Mouse (Mus musculus): ENCODE data around the gene Tmem107.
A peak's percentile ranks its signal among the peaks of the same experiment; 100 is the strongest.

Gene Tmem107

GRCm38 (mm10) chr11:69093856-69094255 lies 23.2 kb downstream of the Tmem107 start:
- DNase-seq (ENCODE audit: low spot score in 2 of 2) = peak in 1 of 2 experiments; percentile 3

DNA sequence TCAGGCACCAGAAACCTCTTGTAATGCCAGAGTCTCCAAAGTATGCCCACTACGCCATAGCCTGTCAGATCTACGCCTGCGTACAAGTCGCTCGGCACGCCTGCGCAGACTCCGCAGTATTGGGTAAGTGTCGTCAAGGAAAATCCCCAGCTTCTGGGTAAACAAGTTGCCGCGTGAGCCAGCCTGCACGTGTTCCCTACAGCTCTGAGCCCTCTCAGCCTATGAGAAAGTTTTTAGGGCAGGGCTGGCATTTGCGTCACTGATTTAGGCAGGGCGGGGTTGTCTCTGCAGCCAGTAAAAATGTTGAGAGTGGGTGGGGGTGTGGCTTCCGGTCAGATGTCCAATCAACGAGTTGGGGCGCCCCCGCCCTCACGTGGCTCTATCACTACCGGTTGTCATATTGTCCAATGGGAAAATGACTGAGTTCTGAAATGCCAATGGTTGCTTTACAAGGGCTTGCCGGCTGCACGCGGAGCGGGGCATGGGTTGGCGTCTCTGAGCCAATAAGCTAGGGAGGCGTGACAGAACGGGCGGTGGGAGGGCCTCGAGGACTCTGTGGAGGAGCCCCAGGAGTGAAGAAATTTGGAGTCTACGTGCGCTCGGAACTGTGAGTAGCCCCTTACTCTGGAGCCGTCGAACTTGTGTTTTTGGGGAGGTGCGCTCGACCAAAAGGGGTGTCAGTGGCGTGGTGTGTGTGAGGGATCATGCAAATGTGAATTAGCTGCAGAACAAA lies 24.3 kb downstream of the Tmem107 start, which contains the start of gene Per1:
Gene Per1 (plus strand): TSS at position 521 of the 733 bp plus-strand sequence.
- DNase-seq (ENCODE audit: low spot score in 2 of 2) = peak; percentile 100

DNA sequence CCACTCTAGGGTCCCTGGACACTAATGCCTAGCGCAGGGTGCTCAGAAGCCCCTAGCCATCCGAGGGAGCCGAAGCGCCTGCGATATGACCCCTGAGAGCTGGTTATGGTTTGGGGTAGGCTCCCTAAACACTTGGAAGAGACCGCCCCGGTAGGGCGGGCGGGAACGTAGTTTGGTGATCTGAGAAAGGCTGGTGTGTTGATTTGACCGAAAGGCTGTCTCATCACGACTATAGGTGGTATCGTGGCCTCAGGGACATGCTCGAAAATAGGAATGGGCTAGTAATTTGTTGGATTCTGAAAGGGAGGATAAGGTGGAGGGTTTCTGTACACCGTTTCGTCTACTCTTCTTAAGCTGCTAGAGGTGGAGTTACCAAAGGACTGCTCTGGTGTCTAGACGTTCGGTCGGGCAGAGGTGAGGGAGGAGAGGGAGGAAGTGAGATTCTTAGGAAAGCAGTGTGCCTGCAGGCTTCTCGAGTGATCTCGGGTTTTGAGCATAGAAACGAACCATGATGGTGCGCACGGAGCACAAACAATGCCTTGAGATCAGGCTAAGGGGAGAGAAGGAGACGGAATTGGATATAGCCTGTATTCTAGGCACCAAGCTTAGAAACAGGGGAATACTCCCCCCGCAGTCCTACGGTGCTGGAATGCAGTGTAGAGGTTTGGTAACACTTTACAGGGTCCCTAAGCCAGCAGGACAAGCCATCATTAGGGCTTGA lies 25.1 kb downstream of the Tmem107 start:
- DNase-seq (ENCODE audit: low spot score in 2 of 2) = peak in 1 of 2 experiments; percentile 41

DNA sequence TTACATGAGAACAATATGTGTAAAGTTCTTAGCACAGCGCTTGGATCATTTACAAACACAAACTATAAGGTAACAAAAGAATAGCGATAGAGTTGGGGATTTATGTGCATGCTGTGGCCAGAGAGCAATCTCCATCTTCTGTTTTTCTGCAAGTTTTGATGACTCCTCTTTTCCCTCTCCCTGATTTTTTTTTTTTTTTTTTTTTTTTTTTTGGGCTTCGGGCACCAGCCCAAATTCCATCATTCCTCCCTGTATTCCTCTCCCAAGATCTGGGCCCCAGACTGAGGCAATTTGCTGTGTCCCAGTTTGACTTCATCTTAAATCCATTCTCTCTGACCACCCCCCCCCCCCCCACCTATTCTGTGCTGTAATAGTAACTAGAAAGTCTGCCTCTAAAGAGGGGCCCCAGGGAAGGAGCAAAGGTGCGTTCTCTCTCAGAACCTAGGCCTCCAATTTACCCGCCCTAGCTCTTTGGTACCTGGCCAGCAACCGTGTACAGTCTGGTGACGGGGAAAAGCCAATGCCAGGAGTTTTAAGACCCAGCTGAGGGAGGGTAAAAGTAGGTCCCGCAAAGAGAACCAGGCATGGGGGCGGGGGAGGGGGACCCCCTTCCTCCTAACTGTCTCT lies 25.9 kb downstream of the Tmem107 start:
- DNase-seq (ENCODE audit: low spot score in 2 of 2) = no peak

GRCm38 (mm10) chr11:69096987-69097900 lies 26.6 kb downstream of the Tmem107 start:
- DNase-seq (ENCODE audit: low spot score in 2 of 2) = peak; percentile 97 to 99

DNA sequence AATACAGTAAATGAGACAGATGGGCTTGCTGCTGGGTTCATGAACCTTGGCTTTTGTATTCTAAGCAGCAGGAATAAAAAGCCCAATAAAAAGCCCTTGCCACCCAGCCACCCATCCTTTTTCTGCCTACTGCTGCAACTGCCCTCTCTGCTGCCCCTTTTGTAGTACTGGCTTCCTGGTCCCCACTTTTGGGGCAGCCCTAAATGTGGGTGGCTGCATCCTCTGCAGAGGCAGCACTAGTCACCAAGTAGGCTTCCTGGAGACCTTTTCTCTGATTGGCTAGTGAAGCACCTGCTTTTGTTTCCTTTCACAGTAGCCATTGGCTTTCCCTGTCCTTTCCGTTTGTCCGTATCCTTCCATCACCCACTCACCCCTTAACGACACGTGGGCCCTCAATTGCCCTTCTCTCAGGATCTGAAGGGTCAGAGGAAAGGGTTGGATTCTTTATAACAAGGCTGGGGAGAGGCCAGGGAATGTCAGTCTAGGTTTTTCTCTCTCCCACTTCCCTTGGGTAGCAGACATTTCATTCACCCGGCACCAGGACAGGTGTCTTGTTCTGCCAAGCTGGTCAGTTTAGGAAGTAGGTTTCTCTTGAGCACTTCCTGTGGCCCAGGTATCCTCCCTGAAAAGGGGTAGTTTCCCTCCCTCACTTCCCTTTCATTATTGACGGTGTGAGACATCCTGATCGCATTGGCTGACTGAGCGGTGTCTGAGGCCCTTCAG lies 27.6 kb downstream of the Tmem107 start:
- no peak for DNase-seq (ENCODE audit: low spot score in 2 of 2)

GRCm38 (mm10) chr11:69098762-69099091 lies 28.1 kb downstream of the Tmem107 start:
- peak; percentile 97 to 98 for DNase-seq (ENCODE audit: low spot score in 2 of 2)

DNA sequence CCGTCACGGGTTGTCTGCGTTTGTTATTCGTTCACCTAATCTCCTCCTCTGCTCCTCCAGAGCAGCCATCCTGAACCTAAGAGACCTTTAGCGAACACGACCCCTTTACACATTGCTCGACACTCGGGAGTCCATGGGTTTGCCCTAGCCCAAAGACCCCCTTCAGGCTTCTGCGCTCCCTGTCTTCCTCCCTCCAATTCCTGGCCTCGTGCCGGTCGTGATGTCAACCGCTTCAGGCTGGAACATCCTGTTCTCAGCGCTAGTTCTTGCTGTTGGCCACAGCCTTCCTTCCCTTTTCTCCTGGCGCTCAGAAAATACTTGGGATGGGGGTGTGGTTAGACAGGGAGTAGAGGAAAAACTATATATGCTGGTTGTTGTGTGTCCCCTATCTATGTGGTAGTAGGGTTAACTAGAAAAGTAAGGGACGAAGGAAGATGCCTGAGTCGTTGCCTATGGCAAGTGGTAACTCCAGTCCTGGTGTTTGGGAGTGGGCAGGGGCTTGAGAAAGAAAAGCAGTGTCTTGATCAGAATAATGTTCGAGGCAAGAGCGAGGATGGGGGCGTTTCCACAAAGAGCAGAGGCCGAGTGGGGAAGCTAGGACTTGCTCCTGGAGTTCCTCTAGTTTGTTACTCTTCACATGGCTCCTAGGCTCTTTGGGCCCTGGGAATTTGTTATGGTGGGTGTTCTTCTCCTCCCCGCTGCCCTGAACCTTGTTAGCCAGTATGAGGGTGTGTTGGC lies 28.7 kb downstream of the Tmem107 start:
- DNase-seq (ENCODE audit: low spot score in 2 of 2) = peak in 1 of 2 experiments; percentile 53

DNA sequence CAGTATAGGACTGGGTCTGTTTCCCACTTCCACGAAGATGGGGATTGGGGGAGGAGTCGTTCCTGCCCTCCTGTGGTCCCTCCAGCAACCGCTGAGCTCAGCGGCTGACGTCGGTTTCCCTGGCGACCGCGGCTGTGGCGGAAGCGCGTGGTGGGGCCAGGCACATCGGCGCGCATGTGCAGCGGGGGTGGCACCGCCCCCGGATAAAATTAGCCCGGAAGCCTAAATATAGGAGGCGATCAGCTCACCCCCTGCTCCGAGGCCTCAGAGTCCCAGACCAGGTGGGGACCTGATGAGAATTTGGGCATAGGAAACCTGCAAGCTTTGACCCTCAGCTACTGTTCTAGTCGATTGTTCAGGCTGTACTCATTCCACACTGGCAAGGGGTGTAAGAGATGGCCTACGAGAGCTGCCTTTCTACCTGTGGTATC lies 29.3 kb downstream of the Tmem107 start:
- DNase-seq (ENCODE audit: low spot score in 2 of 2) = peak; percentile 93 to 95

DNA sequence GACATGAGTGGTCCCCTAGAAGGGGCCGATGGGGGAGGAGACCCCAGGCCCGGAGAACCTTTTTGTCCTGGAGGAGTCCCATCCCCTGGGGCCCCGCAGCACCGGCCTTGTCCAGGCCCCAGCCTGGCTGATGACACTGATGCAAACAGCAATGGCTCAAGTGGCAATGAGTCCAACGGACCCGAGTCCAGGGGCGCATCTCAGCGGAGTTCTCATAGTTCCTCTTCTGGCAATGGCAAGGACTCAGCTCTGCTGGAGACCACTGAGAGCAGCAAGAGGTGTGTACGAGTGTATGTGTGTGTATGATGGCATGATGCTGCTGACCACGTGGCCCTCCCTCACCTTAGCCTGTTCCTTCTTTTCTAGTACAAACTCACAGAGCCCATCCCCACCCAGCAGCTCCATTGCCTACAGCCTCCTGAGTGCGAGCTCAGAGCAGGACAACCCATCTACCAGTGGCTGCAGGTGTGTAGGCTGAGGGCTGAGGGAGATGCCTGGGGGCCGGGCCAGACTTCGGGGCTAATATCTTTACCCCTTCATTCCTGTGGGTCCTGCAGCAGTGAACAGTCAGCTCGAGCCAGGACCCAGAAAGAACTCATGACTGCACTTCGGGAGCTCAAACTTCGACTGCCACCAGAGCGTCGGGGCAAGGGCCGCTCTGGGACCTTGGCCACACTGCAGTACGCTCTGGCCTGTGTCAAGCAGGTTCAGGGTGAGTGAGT lies 30.2 kb downstream of the Tmem107 start:
- DNase-seq (ENCODE audit: low spot score in 2 of 2) = no peak

- peak in 1 of 2 experiments; percentile 3 for DNase-seq (ENCODE audit: low spot score in 2 of 2)
Measured at GRCm38 (mm10) chr11:69101604-69102402, 31.2 kb downstream of the Tmem107 start.

DNA sequence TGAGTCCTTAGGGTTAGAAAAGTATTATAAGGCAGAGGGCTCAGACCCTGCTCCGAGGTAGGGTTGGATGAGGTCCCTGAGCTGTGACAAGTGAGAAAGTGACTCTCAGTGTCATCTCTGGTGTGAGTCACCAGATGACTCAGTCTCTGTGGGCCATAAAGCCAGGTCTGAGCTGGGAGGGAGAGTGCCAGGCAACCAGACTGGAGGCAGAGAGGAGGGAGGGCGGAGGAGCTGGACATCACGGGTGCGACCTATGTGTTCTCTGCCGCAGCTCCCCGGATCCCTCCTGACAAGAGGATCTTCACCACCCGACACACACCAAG lies 31.8 kb downstream of the Tmem107 start:
- peak in 1 of 2 experiments; percentile 6 for DNase-seq (ENCODE audit: low spot score in 2 of 2)

DNA sequence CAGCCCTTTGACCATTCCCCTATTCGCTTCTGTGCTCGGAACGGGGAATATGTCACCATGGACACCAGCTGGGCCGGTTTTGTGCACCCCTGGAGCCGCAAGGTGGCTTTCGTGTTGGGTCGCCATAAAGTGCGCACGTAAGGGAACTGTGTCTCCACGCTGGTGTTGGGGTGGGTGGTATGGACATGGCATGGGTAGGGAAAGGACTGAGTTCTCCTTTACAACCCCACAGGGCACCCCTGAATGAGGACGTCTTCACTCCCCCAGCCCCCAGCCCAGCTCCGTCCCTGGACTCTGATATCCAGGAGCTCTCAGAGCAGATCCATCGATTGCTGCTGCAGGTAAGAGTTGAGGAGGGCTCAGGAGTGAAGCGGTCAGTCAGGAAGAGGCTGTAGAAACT lies 32.5 kb downstream of the Tmem107 start:
- no peak for DNase-seq (ENCODE audit: low spot score in 2 of 2)

DNA sequence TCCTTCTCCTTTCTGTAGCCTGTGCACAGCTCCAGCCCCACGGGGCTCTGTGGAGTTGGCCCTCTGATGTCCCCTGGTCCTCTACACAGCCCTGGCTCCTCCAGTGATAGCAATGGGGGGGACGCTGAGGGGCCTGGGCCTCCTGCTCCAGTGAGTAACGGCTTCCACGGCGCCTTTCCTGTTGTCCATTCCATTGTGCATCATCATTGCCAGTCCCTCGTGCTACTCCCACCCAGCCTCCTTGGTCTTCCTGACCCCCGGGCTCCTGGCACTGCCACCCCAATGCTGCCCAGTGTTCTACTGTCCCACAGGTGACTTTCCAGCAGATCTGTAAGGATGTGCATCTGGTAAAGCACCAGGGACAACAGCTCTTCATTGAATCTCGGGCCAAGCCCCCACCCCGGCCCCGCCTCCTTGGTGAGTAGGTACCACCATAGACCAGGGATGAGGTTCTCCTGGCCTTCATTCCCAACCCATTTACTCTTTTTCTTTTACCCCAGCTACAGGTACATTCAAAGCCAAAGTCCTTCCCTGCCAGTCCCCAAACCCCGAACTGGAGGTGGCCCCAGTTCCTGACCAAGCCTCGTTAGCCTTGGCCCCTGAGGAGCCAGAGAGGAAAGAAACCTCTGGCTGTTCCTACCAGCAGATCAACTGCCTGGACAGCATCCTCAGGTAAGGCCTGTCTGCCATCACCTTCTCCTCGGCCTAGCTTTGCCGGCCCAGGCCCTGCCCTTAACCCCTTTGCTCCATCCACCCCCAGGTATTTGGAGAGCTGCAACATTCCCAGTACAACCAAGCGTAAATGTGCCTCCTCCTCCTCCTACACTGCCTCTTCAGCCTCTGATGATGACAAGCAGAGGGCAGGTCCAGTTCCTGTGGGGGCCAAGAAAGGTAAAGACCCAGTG lies 33.2 kb downstream of the Tmem107 start:
- no peak for DNase-seq (ENCODE audit: low spot score in 2 of 2)

DNA sequence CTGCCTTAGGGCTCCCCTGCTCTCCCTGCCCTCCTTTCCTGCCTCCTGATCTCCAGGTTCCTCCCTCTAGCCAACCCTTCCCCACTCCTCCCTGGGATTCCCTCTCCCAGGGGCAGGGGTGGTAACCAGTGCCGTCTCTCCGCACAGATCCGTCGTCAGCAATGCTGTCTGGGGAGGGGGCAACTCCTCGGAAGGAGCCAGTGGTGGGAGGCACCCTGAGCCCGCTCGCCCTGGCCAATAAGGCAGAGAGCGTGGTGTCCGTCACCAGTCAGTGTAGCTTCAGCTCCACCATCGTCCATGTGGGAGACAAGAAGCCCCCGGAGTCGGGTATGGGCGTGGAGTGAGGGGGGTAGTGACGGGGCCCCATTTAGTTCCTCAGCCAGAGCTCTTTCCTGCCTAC lies 33.9 kb downstream of the Tmem107 start:
- no peak for DNase-seq (ENCODE audit: low spot score in 2 of 2)

GRCm38 (mm10) chr11:69105227-69105626 lies 34.6 kb downstream of the Tmem107 start:
- DNase-seq (ENCODE audit: low spot score in 2 of 2) = no peak

GRCm38 (mm10) chr11:69105796-69106195 lies 35.2 kb downstream of the Tmem107 start:
- no peak for DNase-seq (ENCODE audit: low spot score in 2 of 2)

- no peak for DNase-seq (ENCODE audit: low spot score in 2 of 2)
Measured at GRCm38 (mm10) chr11:69106299-69106698, 35.7 kb downstream of the Tmem107 start.

Data from frontal cortex, postnatal 36 days (tissue).